ENCODE assay signal across 7 mouse cellular contexts in genomic region chr2:28640461-28641424, GRCm38 (mm10). TPM values are rescaled to one million over a fixed set of nuclear protein-coding genes. Genes with fewer than 3 reads are reported as not detected.
DNase-seq lines count a peak whose midpoint lies in the region; ATAC-seq and TF ChIP-seq lines count a peak whose summit lies in the region.

Tsc1 (plus strand) TSS chr2:28641228.

- H3K27ac ChIP-seq in embryonic facial prominence, embryonic 10.5 days (replicated peaks) = peak within 1 kb of the TSS; percentile 97
- peak within 1 kb of the TSS; percentile 79 for H3K27ac ChIP-seq in intestine, postnatal 0 days (ENCODE audit: low read depth, low read length)
- H3K27ac ChIP-seq in midbrain, embryonic 12.5 days (replicated peaks) = peak within 1 kb of the TSS; percentile 93
- H3K27ac ChIP-seq in small intestine, adult 2 months (ENCODE audit: insufficient read depth, low read depth, low read length) = peak within 1 kb of the TSS; percentile 79

- ATAC-seq in intestine, postnatal 0 days = peak; percentile 94
- peak; percentile 95 for ATAC-seq in midbrain, embryonic 12.5 days (ENCODE audit: low FRiP score, low read depth)

- TF ChIP-seq POLR2A in small intestine, adult 2 months (IDR thresholded peaks at IDR 0.05; ENCODE audit: low read depth, low read length) = peak; percentile 65; the same call in 1 of the 2 replicates

- H3K9me3 ChIP-seq in embryonic facial prominence, embryonic 10.5 days = no peaks in the 10 kb centered on the region
- H3K9me3 ChIP-seq in intestine, postnatal 0 days (ENCODE audit: control insufficient read depth) = no peaks in the 10 kb centered on the region
- H3K9me3 ChIP-seq in midbrain, embryonic 12.5 days = no peaks in the 10 kb centered on the region

- peak; percentile 41 for TF ChIP-seq CTCF in intestine, postnatal 0 days (IDR thresholded peaks at IDR 0.05; ENCODE audit: low read depth)
- TF ChIP-seq CTCF in small intestine, adult 2 months (IDR thresholded peaks at IDR 0.05; ENCODE audit: extremely low read depth, insufficient read length, insufficient replicate concordance, low read depth, low read length) = no peak

- H3K4me2 ChIP-seq in intestine, postnatal 0 days (replicated peaks; ENCODE audit: low read depth) = peak within 1 kb of the TSS; percentile 80
- peak within 1 kb of the TSS; percentile 86 for H3K4me2 ChIP-seq in midbrain, embryonic 12.5 days (replicated peaks)

- intact Hi-C loops in left cerebral cortex, postnatal 4 days (cut with DNase I) = no loop called here

- peak within 1 kb of the TSS; percentile 100 for H3K4me3 ChIP-seq in embryonic facial prominence, embryonic 10.5 days
- peak within 1 kb of the TSS; percentile 99 for H3K4me3 ChIP-seq in intestine, postnatal 0 days (ENCODE audit: low read depth, low read length)
- peak within 1 kb of the TSS; percentile 100 for H3K4me3 ChIP-seq in midbrain, embryonic 12.5 days
- H3K4me3 ChIP-seq in small intestine, adult 2 months (ENCODE audit: low read depth, low read length) = peak within 1 kb of the TSS; percentile 89

- peak within 1 kb of the TSS; percentile 94 for H3K9ac ChIP-seq in intestine, postnatal 0 days (ENCODE audit: low read depth, low read length)
- peak within 1 kb of the TSS; percentile 94 for H3K9ac ChIP-seq in midbrain, embryonic 12.5 days (replicated peaks)

- H3K27me3 ChIP-seq in embryonic facial prominence, embryonic 10.5 days (replicated peaks; ENCODE audit: low read depth, poor library complexity, severe bottlenecking) = no peaks in the 10 kb centered on the region
- no peaks in the 10 kb centered on the region for H3K27me3 ChIP-seq in intestine, postnatal 0 days (replicated peaks; ENCODE audit: control insufficient read depth, insufficient read depth, low read length)
- no peaks in the 10 kb centered on the region; the same call in 1 of the 2 replicates for H3K27me3 ChIP-seq in midbrain, embryonic 12.5 days
- no peaks in the 10 kb centered on the region for H3K27me3 ChIP-seq in small intestine, adult 2 months (ENCODE audit: control insufficient read depth, insufficient read depth, low read length)

- 2% methylated on average over 47 of the region's 47 CpGs for WGBS in embryonic facial prominence, embryonic 10.5 days
- WGBS in intestine, postnatal 0 days = 2% methylated on average over 46 of the region's 47 CpGs
- 3% methylated on average over 43 of the region's 47 CpGs for WGBS in midbrain, embryonic 12.5 days
- 2% methylated on average over 47 of the region's 47 CpGs for WGBS in small intestine, adult 2 months

- DNase-seq in adrenal gland, postnatal 10 days = peak; percentile 95
- peak; percentile 98 for DNase-seq in embryonic facial prominence, embryonic 10.5 days (ENCODE audit: low spot score)
- peak; percentile 75 for DNase-seq in gonadal fat pad, adult 2 months (ENCODE audit: low read depth)
- DNase-seq in left cerebral cortex, postnatal 4 days = peak; percentile 98

- peaks cover 50% of the 10 kb centered on the region for H3K4me1 ChIP-seq in embryonic facial prominence, embryonic 10.5 days
- no peaks in the 10 kb centered on the region; the same call in 1 of the 2 replicates for H3K4me1 ChIP-seq in intestine, postnatal 0 days (replicated peaks; ENCODE audit: control insufficient read depth, insufficient read depth, low read length)
- peaks cover 25% of the 10 kb centered on the region for H3K4me1 ChIP-seq in midbrain, embryonic 12.5 days
- peaks cover 4% of the 10 kb centered on the region; the same call in 1 of the 2 replicates for H3K4me1 ChIP-seq in small intestine, adult 2 months (ENCODE audit: control insufficient read depth, insufficient read depth, insufficient read length, low read length)

- H3K36me3 ChIP-seq in embryonic facial prominence, embryonic 10.5 days (replicated peaks) = no peaks in the 10 kb centered on the region
- no peaks in the 10 kb centered on the region; the same call in 1 of the 2 replicates for H3K36me3 ChIP-seq in intestine, postnatal 0 days (ENCODE audit: control insufficient read depth, insufficient read depth)
- no peaks in the 10 kb centered on the region for H3K36me3 ChIP-seq in midbrain, embryonic 12.5 days
- H3K36me3 ChIP-seq in small intestine, adult 2 months (ENCODE audit: control insufficient read depth, insufficient read depth, low read length) = no peaks in the 10 kb centered on the region

RNA-seq across cellular contexts. Expression of gene Tsc1, which starts in this region (rescaled TPM):
- total RNA-seq in adrenal gland, postnatal 10 days (2021) = 10 to 100 TPM; 15.5 to 20.7 TPM
- polyA plus RNA-seq in embryonic facial prominence, embryonic 10.5 days (2016; fragmentation: Nextera tagmentation; extraction: Ambion mirVana) = 21.4 and 23.5 TPM in 2 replicates
- 28.7 and 29.3 TPM in 2 replicates for polyA plus RNA-seq in gonadal fat pad, adult 2 months (2012; rRNA removed)
- polyA plus RNA-seq in intestine, postnatal 0 days (2015; fragmentation: Nextera tagmentation; extraction: Ambion mirVana) = 6.5 and 8.2 TPM in 2 replicates
- 10 to 100 TPM; 56.9 to 58.6 TPM for total RNA-seq in left cerebral cortex, postnatal 4 days (2021)
- polyA plus RNA-seq in midbrain, embryonic 12.5 days (2016; fragmentation: Nextera tagmentation; extraction: Ambion mirVana) = 33.8 and 35.1 TPM in 2 replicates
- polyA plus RNA-seq in small intestine, adult 2 months (2012; rRNA removed) = 3.2 and 7.0 TPM in 2 replicates

Comparison
In these comparisons a context has a peak if more than half of its experiments do, and no peak if none do; other contexts are left out.
1. Peak in every context shown above with its lines: DNase-seq, ATAC-seq, H3K4me3 ChIP-seq and H3K27ac ChIP-seq.